Mouse (Mus musculus) bone marrow, adult 2 months (tissue): ENCODE data around the gene Trim54. TPM values are rescaled to one million over a fixed set of nuclear protein-coding genes. Genes with fewer than 3 reads are reported as not detected.

ENCODE experiments used
- H3K27ac ChIP-seq: fragments of 200-500 bp; 2 replicates; pipeline ENCODE4 v1.5.1; 2012; ENCODE audit warnings: low read depth, mild to moderate bottlenecking, control low read depth, inconsistent platforms, low read length; ENCODE audit not compliant: control insufficient read depth, poor library complexity, insufficient read depth
- H3K4me1 ChIP-seq: fragments of 200-500 bp; 2 replicates; pipeline ENCODE4 v1.6.1; 2011; ENCODE audit warnings: low read length; ENCODE audit not compliant: control insufficient read depth, insufficient read depth
- H3K4me3 ChIP-seq: fragments of 200-500 bp; replicated peaks from 2 replicates; pipeline ENCODE3; 2011; ENCODE audit warnings: mild to moderate bottlenecking, low read depth, low read length, control low read depth; ENCODE audit not compliant: control insufficient read depth
- CTCF ChIP-seq: fragments of 200-500 bp; IDR thresholded peaks from 2 replicates; pipeline ENCODE4 v1.5.1; 2011; ENCODE audit warnings: low read length, control low read depth; ENCODE audit not compliant: control insufficient read depth, insufficient read depth
- POLR2A ChIP-seq: fragments of 200-500 bp; IDR thresholded peaks from 2 replicates; pipeline ENCODE4 v1.6.1; 2011; ENCODE audit warnings: low read depth, mild to moderate bottlenecking, control low read depth, low read length, borderline replicate concordance; ENCODE audit not compliant: control insufficient read depth
- WGBS: fragments of 180-500 bp; shearing (Covaris S2); methylation state at CpG from one replicate; pipeline ENCODE4 v1.1.7; 2018; 5-methylcytosine and 5-hydroxymethylcytosine counted together
- polyA plus RNA-seq: library from polyadenylated mRNA; stranded (reverse); fragments of >200 nt; gene quantifications from 2 replicates; pipeline ENCODE4 v1.2.4, GENCODE M21; 2011; ENCODE audit warnings: low replicate concordance; ENCODE audit not compliant: missing spikeins, insufficient read depth, insufficient read length

The Trim54 gene
- polyA plus RNA-seq, 1 experiment: not detected

DNA sequence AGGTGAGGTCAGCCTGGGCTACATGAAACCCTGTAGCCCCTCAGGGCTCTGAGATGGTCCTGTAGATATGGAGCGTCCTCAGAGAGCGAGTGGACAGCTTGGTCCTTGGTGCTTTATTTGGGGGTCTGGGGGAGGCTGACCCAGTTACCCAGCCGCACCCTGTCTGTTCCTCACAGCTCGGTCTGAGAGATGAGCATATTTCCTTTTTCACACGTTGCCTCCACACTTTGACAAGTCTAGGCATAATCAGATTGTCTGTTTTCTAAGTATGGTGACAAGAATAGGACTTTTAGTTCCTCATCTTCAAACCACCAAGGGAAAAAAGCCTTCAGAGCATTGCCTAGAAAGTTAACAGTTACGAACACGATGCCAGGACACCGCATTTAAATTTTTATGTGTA lies 4.6 kb downstream of the Trim54 start:
- 43% methylated on average over 8 of the region's 8 CpGs for WGBS
- no peak overlapping the region for H3K4me3 ChIP-seq

DNA sequence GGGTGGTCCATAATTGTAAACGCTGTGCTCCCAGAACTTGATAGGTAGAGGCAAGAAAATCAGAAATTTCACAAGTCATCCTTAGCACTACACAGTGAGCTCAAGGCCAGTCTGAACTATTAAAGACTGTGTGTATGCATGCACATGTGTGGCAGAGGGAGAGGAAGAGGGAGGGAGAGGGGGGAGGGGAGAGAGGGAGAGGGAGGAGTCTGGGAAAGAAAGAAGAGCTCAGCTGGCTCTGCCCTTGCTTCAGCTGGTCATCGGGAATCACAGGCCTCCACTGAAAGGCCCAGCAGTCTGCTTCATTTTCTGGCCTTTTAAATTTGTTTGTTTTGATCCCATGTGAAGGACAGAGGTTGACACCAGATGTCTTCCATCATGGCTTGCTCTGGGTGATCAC lies 7.0 kb downstream of the Trim54 start:
- Histone ChIP-seq H3K4me3 (no peak overlapping the region), H3K27ac (no peak overlapping the region), H3K4me1 (no peaks in the 10 kb centered on the region)
- no peak for TF ChIP-seq CTCF
- TF ChIP-seq POLR2A: no peak
- 54% methylated on average over 2 of the region's 2 CpGs for WGBS

More for the DNA sequence above, 4.6 kb downstream of the Trim54 start:
- no peaks in the 10 kb centered on the region for H3K4me1 ChIP-seq
- TF ChIP-seq CTCF: no peak
- TF ChIP-seq POLR2A: no peak
- H3K27ac ChIP-seq: no peak overlapping the region

DNA sequence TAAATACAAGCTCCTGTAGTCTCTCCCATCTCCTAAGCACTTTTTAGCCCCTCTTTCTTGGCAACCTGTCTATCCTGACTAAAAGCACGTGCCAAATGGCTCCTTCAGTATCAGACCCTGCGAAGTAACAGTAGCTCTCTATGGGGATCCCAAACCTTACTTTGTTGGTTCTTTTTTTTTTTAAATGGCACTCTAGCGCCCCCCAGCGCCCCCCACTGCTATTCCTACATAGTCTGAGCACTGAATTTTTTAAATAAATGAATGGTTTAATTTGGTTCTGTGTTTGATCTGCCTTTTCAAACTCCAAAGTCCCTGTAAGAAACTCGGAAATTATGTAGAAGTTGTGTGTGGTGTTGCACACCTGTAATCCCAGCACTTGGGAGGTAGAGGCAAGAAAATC lies 9.5 kb downstream of the Trim54 start:
- no peak overlapping the region for H3K4me3 ChIP-seq
- no peak overlapping the region for H3K27ac ChIP-seq
- WGBS: 39% methylated on average over 5 of the region's 5 CpGs
- no peaks in the 10 kb centered on the region for H3K4me1 ChIP-seq
- TF ChIP-seq CTCF (no peak), POLR2A (no peak)

DNA sequence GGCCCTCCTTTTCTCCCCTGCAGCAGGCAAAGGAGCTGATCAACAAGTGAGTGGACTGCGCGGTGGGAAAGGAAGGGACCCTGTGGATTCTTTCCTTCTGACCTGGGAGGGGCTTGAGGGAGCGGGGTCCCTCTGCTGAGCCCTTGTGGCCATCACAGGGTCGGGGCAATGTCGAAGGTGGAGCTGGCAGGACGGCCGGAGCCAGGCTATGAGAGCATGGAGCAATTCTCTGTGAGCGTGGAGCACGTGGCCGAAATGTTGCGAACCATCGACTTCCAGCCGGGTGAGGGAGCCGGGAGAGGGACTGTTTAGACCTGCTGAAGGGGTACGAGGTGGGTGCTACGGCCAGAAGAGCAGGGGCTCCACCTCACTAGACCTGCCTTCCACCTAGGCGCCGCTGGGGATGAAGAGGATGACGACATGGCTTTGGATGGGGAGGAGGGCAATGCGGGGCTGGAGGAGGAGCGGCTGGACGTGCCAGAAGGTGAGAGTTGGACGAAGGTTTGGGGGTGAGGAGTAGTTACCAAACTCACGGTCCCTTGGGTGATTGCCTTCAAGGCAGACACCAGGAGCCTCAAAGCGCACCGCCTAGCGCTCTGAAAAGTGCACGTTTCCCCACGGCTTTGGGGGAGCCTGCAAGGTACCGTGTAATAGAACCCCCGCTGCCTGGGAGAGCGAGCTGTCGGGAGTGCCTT lies 20.4 kb downstream of the Trim54 start:
- Histone ChIP-seq H3K4me3 (no peak overlapping the region), H3K27ac (no peak overlapping the region; the same call in 1 of the 2 replicates), H3K4me1 (no peaks in the 10 kb centered on the region; the same call in 1 of the 2 replicates)
- TF ChIP-seq POLR2A: no peak
- TF ChIP-seq CTCF: no peak
- WGBS: 4% methylated on average over 33 of the region's 33 CpGs

DNA sequence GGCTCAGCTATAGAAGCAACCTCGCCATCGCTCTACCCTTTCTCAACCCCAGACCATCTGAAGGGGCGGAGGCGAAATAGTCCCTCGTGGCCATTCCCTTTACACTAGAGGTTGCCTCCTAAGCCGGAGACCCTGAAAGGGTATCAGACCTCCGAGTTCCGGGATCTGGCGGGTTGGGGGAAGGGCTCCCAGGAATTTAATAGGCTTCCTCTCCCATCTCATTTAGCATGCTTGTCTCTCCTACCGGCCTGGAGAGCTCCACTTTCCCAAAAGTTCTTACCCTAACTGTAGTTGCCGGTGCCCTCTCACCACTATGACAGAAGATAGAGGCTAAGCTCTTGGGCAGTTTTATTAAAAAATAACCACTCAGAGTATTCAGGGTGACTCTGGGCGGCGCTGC lies 21.1 kb downstream of the Trim54 start:
- TF ChIP-seq POLR2A (no peak), CTCF (no peak)
- no peak overlapping the region for H3K27ac ChIP-seq
- no peak overlapping the region for H3K4me3 ChIP-seq
- 9% methylated on average over 13 of the region's 13 CpGs for WGBS
- H3K4me1 ChIP-seq: no peaks in the 10 kb centered on the region; the same call in 1 of the 2 replicates

DNA sequence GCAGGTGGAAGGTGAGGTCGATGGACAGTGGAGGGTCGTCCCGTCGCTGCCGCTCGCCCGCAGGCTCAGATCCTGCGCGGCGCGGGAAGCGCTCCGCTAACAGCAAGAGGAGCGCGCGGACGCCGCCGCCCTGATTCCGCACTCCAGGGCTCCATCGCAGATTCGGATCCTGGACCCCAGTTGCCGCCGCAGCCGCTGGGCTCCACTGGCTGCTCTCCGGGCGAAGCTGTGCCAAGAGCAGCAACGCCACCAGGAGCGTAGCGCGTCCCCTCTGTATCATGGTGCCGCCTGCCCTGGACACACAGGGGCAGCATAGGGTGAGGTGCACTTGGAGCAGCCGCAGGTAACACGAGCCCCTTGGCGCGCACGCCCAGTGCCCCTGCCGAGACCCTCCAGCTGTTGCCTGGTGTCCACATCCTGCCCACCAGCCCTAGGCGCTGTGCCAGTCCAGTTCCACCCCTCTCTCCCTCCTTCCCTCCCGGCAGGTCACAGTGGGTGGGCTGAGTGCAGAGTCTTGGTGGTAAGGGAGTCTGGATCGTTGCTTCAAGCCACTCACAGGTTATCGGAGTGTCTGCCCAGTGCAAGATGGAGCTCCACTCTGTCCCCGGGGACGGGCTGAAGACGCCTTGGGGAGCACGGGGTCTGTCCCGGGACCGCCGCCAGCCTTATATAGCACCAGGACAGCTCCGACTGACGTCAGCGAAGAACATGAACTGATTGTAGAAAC lies 21.9 kb downstream of the Trim54 start, which contains the start of gene Ucn:
Ucn (minus strand) TSS at position 589 of the 727 bp plus-strand sequence.
- Histone ChIP-seq H3K4me1 (no peaks in the 10 kb centered on the region; the same call in 1 of the 2 replicates), H3K27ac (no peak within 1 kb of the TSS), H3K4me3 (no peak within 1 kb of the TSS)
- no peak for TF ChIP-seq CTCF
- TF ChIP-seq POLR2A: no peak
- WGBS: 6% methylated on average over 52 of the region's 52 CpGs

DNA sequence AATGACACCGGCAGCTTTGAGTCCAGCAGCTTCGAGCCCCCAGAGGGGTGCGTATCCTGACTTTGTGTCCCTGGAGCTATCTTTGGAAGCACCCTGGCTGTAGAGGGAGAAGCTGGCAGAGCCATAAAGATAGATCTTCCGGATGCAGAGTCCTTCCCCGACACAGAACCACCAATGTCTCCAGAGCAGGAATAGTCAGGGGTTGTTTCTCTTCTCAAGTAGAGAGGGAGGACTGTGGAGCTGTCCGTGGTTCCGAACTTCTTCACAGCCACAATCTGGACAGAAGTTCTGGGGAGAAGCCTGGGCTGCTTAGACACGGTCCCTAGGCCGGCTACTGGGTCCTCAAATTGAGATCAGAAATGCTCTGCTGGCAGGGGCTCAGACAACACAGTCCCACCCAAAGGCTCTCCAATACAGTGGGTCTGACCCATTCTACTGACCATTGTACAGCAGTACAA lies 22.5 kb downstream of the Trim54 start:
- TF ChIP-seq POLR2A: no peak
- TF ChIP-seq CTCF: no peak
- H3K27ac ChIP-seq: no peak overlapping the region
- WGBS: 14% methylated on average over 9 of the region's 9 CpGs
- H3K4me1 ChIP-seq: no peaks in the 10 kb centered on the region; the same call in 1 of the 2 replicates
- H3K4me3 ChIP-seq: no peak overlapping the region

DNA sequence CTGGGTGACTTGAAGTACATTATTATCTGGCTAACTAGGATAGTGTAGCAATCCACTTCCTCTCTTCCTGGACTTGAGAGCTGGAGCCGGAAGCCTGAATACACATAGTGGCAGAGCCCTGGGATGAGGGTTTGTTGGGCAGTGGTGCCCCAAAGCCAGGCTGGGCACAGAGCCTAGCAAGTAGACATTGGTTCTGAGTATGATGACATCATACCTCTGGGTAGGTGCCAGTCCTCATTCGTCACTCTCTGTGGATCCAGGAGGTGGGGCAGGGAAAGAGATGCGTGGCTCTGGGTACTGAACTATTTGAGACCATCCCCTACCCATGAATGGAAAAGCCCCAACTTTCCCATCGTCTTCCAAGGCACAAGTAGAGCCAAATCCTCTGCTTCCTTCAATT lies 33.3 kb downstream of the Trim54 start:
- WGBS: 82% methylated on average over 4 of the region's 4 CpGs
- Histone ChIP-seq H3K4me3 (no peak overlapping the region), H3K27ac (no peak overlapping the region), H3K4me1 (peaks cover 2% of the 10 kb centered on the region)
- TF ChIP-seq CTCF (no peak), POLR2A (no peak)

DNA sequence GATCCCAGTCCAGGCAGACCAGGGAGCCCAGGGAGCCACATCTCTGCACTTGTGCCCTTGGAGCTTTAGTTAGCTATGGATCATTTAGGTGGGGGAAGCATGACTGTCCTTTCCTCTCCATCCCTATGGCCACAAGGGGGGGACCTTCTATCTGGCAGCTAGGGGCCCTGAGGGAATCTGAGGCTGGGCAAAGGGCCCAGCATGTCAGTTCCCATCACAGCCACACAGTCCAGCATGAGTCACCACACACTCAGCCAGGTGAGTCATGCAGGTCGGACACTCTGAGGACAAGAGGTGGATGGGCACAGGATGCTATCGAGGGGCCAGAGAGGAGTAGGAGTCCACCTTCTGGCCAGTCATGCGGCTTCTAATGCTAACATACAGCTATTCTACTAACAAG lies 35.2 kb downstream of the Trim54 start:
- no peak for TF ChIP-seq POLR2A
- TF ChIP-seq CTCF: no peak
- Histone ChIP-seq H3K4me1 (peaks cover 2% of the 10 kb centered on the region), H3K27ac (no peak overlapping the region), H3K4me3 (no peak overlapping the region)
- WGBS: 79% methylated on average over 3 of the region's 3 CpGs
